In the genomic region with DNA sequence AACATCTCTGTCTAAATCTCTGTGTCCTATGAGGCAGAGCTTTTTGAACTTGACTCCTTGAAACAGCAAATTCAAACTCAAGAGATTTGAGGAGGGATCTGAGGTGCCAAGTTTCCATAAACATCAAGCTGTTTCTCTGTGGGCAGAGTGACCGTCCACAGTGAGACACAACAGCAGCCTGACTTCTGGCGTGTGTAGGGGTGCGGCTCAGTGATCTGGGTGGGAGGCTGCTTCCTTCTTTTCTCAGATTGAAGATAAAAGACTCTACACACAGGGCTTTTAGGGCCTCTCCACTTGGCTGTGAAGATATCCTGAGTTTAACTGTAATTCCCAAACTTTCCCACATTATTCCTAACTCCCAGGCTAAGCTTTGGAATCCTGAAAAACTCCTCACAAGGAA, we compare ENCODE assay signal across 15 mouse cellular contexts. TPM values are rescaled to one million over a fixed set of nuclear protein-coding genes. Genes with fewer than 3 reads are reported as not detected.
A peak's percentile ranks its signal among the peaks of the same experiment; 100 is the strongest.
DNase-seq lines count a peak whose midpoint lies in the region; ATAC-seq and TF ChIP-seq lines count a peak whose summit lies in the region.
"Had no signal": no experiment of that assay in that cellular context is flagged by ENCODE, and none has a peak within 500 bp of the region (broad histone marks: within the 10 kb centered on the region; RNA-seq: fewer than 3 reads in every experiment).

No protein-coding gene starts in this region.

- WGBS in heart, embryonic 12.5 days = 18% methylated on average over 3 of the region's 3 CpGs
- 45% methylated on average over 3 of the region's 3 CpGs for WGBS in lung, embryonic 14.5 days
- 15% methylated on average over 3 of the region's 3 CpGs for WGBS in thymus, adult 2 months
- WGBS in stomach, postnatal 0 days = 30% methylated on average over 3 of the region's 3 CpGs

- no peaks in the 10 kb centered on the region for H3K27me3 ChIP-seq in heart, embryonic 12.5 days (replicated peaks)
- H3K27me3 ChIP-seq in lung, embryonic 14.5 days (ENCODE audit: insufficient read depth, low read length) = no peaks in the 10 kb centered on the region
- no peaks in the 10 kb centered on the region for H3K27me3 ChIP-seq in thymus, adult 2 months (ENCODE audit: control insufficient read depth, insufficient read depth, low read length)
- no peaks in the 10 kb centered on the region for H3K27me3 ChIP-seq in stomach, postnatal 0 days (ENCODE audit: control insufficient read depth, insufficient read depth, low read length)
- H3K27me3 ChIP-seq: intestine, embryonic 15.5 days had no signal

- no peak for TF ChIP-seq CTCF in lung, embryonic 14.5 days (IDR thresholded peaks at IDR 0.05; ENCODE audit: low read depth)
- TF ChIP-seq CTCF in thymus, adult 2 months (IDR thresholded peaks at IDR 0.05; ENCODE audit: borderline replicate concordance, control insufficient read depth, extremely low read depth, insufficient read depth, low read length, poor library complexity) = no peak
- no peak for TF ChIP-seq CTCF in stomach, postnatal 0 days (IDR thresholded peaks at IDR 0.05; ENCODE audit: low read depth)

- 0 out of 2 replicates have a peak overlapping the region, but pooled peaks have one; percentile 6 for H3K27ac ChIP-seq in heart, embryonic 12.5 days (ENCODE audit: poor library complexity, severe bottlenecking)
- H3K27ac ChIP-seq in lung, embryonic 14.5 days (ENCODE audit: low read depth) = peak overlapping the region; percentile 56
- peak overlapping the region; percentile 30 for H3K27ac ChIP-seq in thymus, adult 2 months (ENCODE audit: control insufficient read depth, insufficient read depth, low read length)
- H3K27ac ChIP-seq in stomach, postnatal 0 days (replicated peaks) = peak overlapping the region; percentile 63
- H3K27ac ChIP-seq: hindbrain, embryonic 10.5 days; intestine, embryonic 15.5 days had no signal

- no peak for DNase-seq in heart, adult 9 months (ENCODE audit: low spot score in 2 of 2)
- no peak for DNase-seq in lung, embryonic 14.5 days
- DNase-seq in lung, postnatal 36 days = no peak
- no peak for DNase-seq in thymus, adult 2 months
- no peak for DNase-seq in thymus, postnatal 10 days (ENCODE audit: low spot score in 2 of 2)
- no peak for DNase-seq in stomach, postnatal 0 days (ENCODE audit: low spot score)
- DNase-seq: adrenal gland, adult 2 months; cerebellum, adult 9-11 months; forebrain, postnatal 0 days; gastrocnemius, postnatal 10 days; right cerebral cortex, postnatal 25 days had no signal

- TF ChIP-seq POLR2A in thymus, adult 2 months (IDR thresholded peaks at IDR 0.05; ENCODE audit: control insufficient read depth, extremely low read depth, insufficient read depth, low read length, poor library complexity) = no peak

- 0 out of 2 replicates have a peak, but pooled peaks have one; percentile 48 for ATAC-seq in heart, embryonic 12.5 days (ENCODE audit: insufficient number of reproducible peaks, low FRiP score)
- ATAC-seq in lung, embryonic 14.5 days (ENCODE audit: insufficient read depth) = no peak
- ATAC-seq in stomach, postnatal 0 days (ENCODE audit: low FRiP score, low TSS enrichment) = peak; percentile 35; the same call in 1 of the 2 replicates
- no peak for ATAC-seq in cerebellum, adult (ENCODE audit: insufficient number of reproducible peaks, low FRiP score, low TSS enrichment)
- ATAC-seq: forebrain, postnatal 0 days; intestine, embryonic 15.5 days had no signal

- H3K4me1 ChIP-seq in heart, embryonic 12.5 days (replicated peaks) = peaks cover 25% of the 10 kb centered on the region
- H3K4me1 ChIP-seq in lung, embryonic 14.5 days (ENCODE audit: insufficient read depth) = peaks cover 20% of the 10 kb centered on the region
- H3K4me1 ChIP-seq in thymus, adult 2 months (replicated peaks; ENCODE audit: control insufficient read depth, insufficient read depth, low read length) = peaks cover 54% of the 10 kb centered on the region
- H3K4me1 ChIP-seq in stomach, postnatal 0 days (replicated peaks; ENCODE audit: control insufficient read depth, insufficient read depth) = peaks cover 4% of the 10 kb centered on the region; the same call in 1 of the 2 replicates

- no peak overlapping the region for H3K9ac ChIP-seq in heart, embryonic 12.5 days
- no peak overlapping the region for H3K9ac ChIP-seq in lung, embryonic 14.5 days
- H3K9ac ChIP-seq in stomach, postnatal 0 days (ENCODE audit: low read length) = no peak overlapping the region
- H3K9ac ChIP-seq: forebrain, postnatal 0 days; intestine, embryonic 15.5 days had no signal

- no peak overlapping the region for H3K4me3 ChIP-seq in heart, embryonic 12.5 days
- H3K4me3 ChIP-seq in lung, embryonic 14.5 days (ENCODE audit: low read depth, low read length) = no peak overlapping the region
- no peak overlapping the region for H3K4me3 ChIP-seq in thymus, adult 2 months (ENCODE audit: control insufficient read depth, insufficient read depth, low read length)
- H3K4me3 ChIP-seq in stomach, postnatal 0 days (ENCODE audit: low read depth, low read length) = no peak overlapping the region
- H3K4me3 ChIP-seq: hindbrain, embryonic 10.5 days; intestine, embryonic 15.5 days had no signal

- no peak overlapping the region for H3K4me2 ChIP-seq in heart, embryonic 12.5 days
- no peak overlapping the region for H3K4me2 ChIP-seq in lung, embryonic 14.5 days
- no peak overlapping the region for H3K4me2 ChIP-seq in stomach, postnatal 0 days (replicated peaks; ENCODE audit: low read depth)
- H3K4me2 ChIP-seq: intestine, embryonic 15.5 days had no signal

- no peaks in the 10 kb centered on the region for H3K36me3 ChIP-seq in heart, embryonic 12.5 days
- H3K36me3 ChIP-seq in lung, embryonic 14.5 days (ENCODE audit: insufficient read depth) = no peaks in the 10 kb centered on the region
- H3K36me3 ChIP-seq in thymus, adult 2 months (ENCODE audit: control insufficient read depth, insufficient read depth, low read length) = no peaks in the 10 kb centered on the region
- H3K36me3 ChIP-seq in stomach, postnatal 0 days (ENCODE audit: control insufficient read depth, insufficient read depth, low read length) = no peaks in the 10 kb centered on the region
- H3K36me3 ChIP-seq: hindbrain, embryonic 10.5 days; intestine, embryonic 15.5 days had no signal

- H3K9me3 ChIP-seq in heart, embryonic 12.5 days (replicated peaks) = no peaks in the 10 kb centered on the region
- no peaks in the 10 kb centered on the region for H3K9me3 ChIP-seq in lung, embryonic 14.5 days (ENCODE audit: low read depth, low read length)
- H3K9me3 ChIP-seq in stomach, postnatal 0 days (ENCODE audit: control insufficient read depth, low read length) = no peaks in the 10 kb centered on the region
- H3K9me3 ChIP-seq: hindbrain, embryonic 10.5 days; intestine, embryonic 15.5 days had no signal

- no peak for TF ChIP-seq EP300 in stomach, postnatal 0 days (optimal IDR thresholded peaks at IDR 0.05)

RNA-seq across cellular contexts. Expression of gene Tns3, which starts 37.1 kb away (rescaled TPM):
- 16.7 and 17.6 TPM in 2 replicates for polyA plus RNA-seq in heart, embryonic 12.5 days (2016; fragmentation: Nextera tagmentation; extraction: Ambion mirVana)
- 34.7 and 41.0 TPM in 2 replicates for polyA plus RNA-seq in lung, embryonic 14.5 days (2014; fragmentation: Nextera tagmentation; extraction: Ambion mirVana)
- 31.7 and 33.9 TPM in 2 replicates for polyA plus RNA-seq in thymus, adult 2 months (2012; rRNA removed)
- polyA plus RNA-seq in stomach, postnatal 0 days (2015; fragmentation: Nextera tagmentation; extraction: Ambion mirVana) = 10.4 and 10.5 TPM in 2 replicates

Comparison
In these comparisons a context has a peak if more than half of its experiments do, and no peak if none do; other contexts are left out.
1. ATAC-seq: peak in heart, embryonic 12.5 days (single experiment) and stomach, postnatal 0 days (single experiment); none in lung, embryonic 14.5 days (single experiment) and cerebellum, adult (single experiment).
2. H3K27ac ChIP-seq: peak in every context shown above with its lines; median percentile 63 in stomach, postnatal 0 days; 56 in lung, embryonic 14.5 days; 30 in thymus, adult 2 months; 6 in heart, embryonic 12.5 days.